Mouse (Mus musculus): ENCODE data around the gene Rufy3.

DNA sequence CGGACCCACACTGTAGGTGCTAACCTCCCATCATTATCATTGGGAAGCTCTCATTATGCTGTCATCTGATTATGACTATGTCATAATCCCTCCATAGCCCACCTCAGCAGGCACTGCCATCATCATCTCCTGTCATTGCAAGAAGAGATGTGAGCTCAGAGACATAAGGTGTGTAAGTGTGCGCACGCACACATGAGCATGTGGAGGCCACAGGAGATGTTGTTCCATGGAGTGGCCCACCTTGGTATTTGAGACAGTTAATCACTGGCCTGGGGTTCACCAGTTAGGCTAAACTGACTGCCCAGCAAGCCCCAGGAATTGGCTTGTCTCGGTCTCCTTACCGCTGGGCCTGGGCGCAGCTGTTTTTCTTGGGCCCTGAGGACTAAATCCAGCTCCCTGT, 16.5 kb downstream of the Rufy3 start:
- TF ChIP-seq CTCF (IDR thresholded peaks at IDR 0.05; ENCODE audit: low read depth) (no peak), EP300 (IDR thresholded peaks at IDR 0.05; ENCODE audit: low read depth) (no peak)

Data from liver, postnatal 0 days (tissue).